Mouse (Mus musculus): Measurements from ENCODE around the gene Mrpl1. TPM values are rescaled to one million over a fixed set of nuclear protein-coding genes. Genes with fewer than 3 reads are reported as not detected.

The Mrpl1 gene
- total and polyA plus RNA-seq, 3 experiments = 31.3 to 77.6 (median 44.2) TPM

GRCm38 (mm10) chr5:96208543-96208942 is 750 bp upstream of the Mrpl1 start:
- in situ Hi-C loops (cut with MboI; ENCODE audit: low pct_ligation_motif_present, low pct_unique_long_range_greater_than_20kb, low sequenced_read_pairs) = loop anchor here (5.0 kb wide), 1 partner anchor 36 kb away; no protein-coding TSS in a partner anchor
- Histone ChIP-seq H3K4me1 (ENCODE audit: control insufficient read depth in 1 of 2, insufficient read depth in 2 of 2) (peaks cover 3 to 25% of the 10 kb centered on the region in 2 experiments; a peak in 3 of 4 replicates), H3K9ac (ENCODE audit: insufficient read depth, low read depth) (peak overlapping the region; percentile 69; the same call in 1 of the 2 replicates), H3K79me2 (replicated peaks; ENCODE audit: control insufficient read depth, extremely low read depth, insufficient read depth, poor library complexity, severe bottlenecking) (peaks cover 34% of the 10 kb centered on the region), H3K27ac (ENCODE audit: insufficient read depth, low read depth) (no peak overlapping the region), H3K27me3 (replicated peaks) (no peaks in the 10 kb centered on the region), H3K36me3 (replicated peaks in 1 of 2; ENCODE audit: control insufficient read depth in 1 of 2, insufficient read depth in 1 of 2, low read length in 1 of 2) (peaks cover 0 to 11% of the 10 kb centered on the region in 2 experiments), H3K9me3 (replicated peaks; ENCODE audit: low read length) (no peaks in the 10 kb centered on the region), H3K4me3 (replicated peaks in 1 of 3; ENCODE audit: low read depth in 2 of 3, low read length in 2 of 3, poor library complexity in 1 of 3) (peak overlapping the region in 1 of 3 experiments; percentile 32), H3K4me2 (ENCODE audit: insufficient read depth, low read depth, poor library complexity, severe bottlenecking) (peak overlapping the region; percentile 100)
- DNase-seq (ENCODE audit: extremely low read depth) = no peak
- dilution Hi-C loops (cut with MboI; ENCODE audit: extremely low pct_ligation_motif_present, extremely low pct_unique_long_range_greater_than_20kb, low sequenced_read_pairs) = no loop called here
- TF ChIP-seq HCFC1 (IDR thresholded peaks at IDR 0.05; ENCODE audit: low read depth, low read length) = no peak
- TF ChIP-seq PAX5 (IDR thresholded peaks at IDR 0.05; ENCODE audit: low read length) = no peak
- no peak for TF ChIP-seq NRF1 (IDR thresholded peaks at IDR 0.05; ENCODE audit: low read depth, low read length)
- TF ChIP-seq CTCF (conservative IDR thresholded peaks at IDR 0.05 in 1 of 2, IDR thresholded peaks at IDR 0.05 in 1 of 2; ENCODE audit: low read depth in 2 of 2, low read length in 2 of 2) = no peak
- no peak for TF ChIP-seq ZC3H11A (IDR thresholded peaks at IDR 0.05; ENCODE audit: low read depth, low read length)
- peak; percentile 87 for TF ChIP-seq ZNF384 (IDR thresholded peaks at IDR 0.05; ENCODE audit: low read depth, low read length)
- TF ChIP-seq SMC3 (IDR thresholded peaks at IDR 0.05; ENCODE audit: low read depth, low read length) = no peak
- no peak for TF ChIP-seq MYC (IDR thresholded peaks at IDR 0.05; ENCODE audit: low read depth, low read length)
- TF ChIP-seq MAZ (IDR thresholded peaks at IDR 0.05; ENCODE audit: low read depth, low read length) = no peak
- no peak for TF ChIP-seq KAT2A (IDR thresholded peaks at IDR 0.05; ENCODE audit: insufficient replicate concordance, low read length)
- no peak for TF ChIP-seq BHLHE40 (IDR thresholded peaks at IDR 0.05; ENCODE audit: low read depth, low read length)
- no peak for TF ChIP-seq USF1 (IDR thresholded peaks at IDR 0.05; ENCODE audit: low read depth, low read length)
- TF ChIP-seq POLR2A (IDR thresholded peaks at IDR 0.05; ENCODE audit: low read depth, low read length) = no peak
- peak; percentile 42; the same call in 1 of the 2 replicates for TF ChIP-seq MAFK (IDR thresholded peaks at IDR 0.05; ENCODE audit: insufficient replicate concordance, low read length)
- peak; percentile 45; the same call in 1 of the 2 replicates for TF ChIP-seq ELF1 (IDR thresholded peaks at IDR 0.05; ENCODE audit: low read depth, low read length)
- TF ChIP-seq MAX (IDR thresholded peaks at IDR 0.05; ENCODE audit: low read length) = no peak
- TF ChIP-seq UBTF (IDR thresholded peaks at IDR 0.05; ENCODE audit: low read depth, low read length) = no peak
- no peak for TF ChIP-seq ZKSCAN1 (IDR thresholded peaks at IDR 0.05; ENCODE audit: borderline replicate concordance, low read depth, low read length)
- TF ChIP-seq POLR2AphosphoS2 (IDR thresholded peaks at IDR 0.05; ENCODE audit: low read depth, low read length) = no peak
- no peak for TF ChIP-seq EP300 (IDR thresholded peaks at IDR 0.05; ENCODE audit: low read length)
- TF ChIP-seq GABPA (IDR thresholded peaks at IDR 0.05; ENCODE audit: insufficient replicate concordance, low read depth, low read length) = no peak
- no peak for TF ChIP-seq E2F4 (IDR thresholded peaks at IDR 0.05; ENCODE audit: insufficient replicate concordance, low read depth, low read length)
- 0 out of 2 replicates have a peak, but pooled peaks have one; percentile 1 for TF ChIP-seq TCF12 (IDR thresholded peaks at IDR 0.05; ENCODE audit: low read depth, low read length)
- no peak for TF ChIP-seq SIN3A (IDR thresholded peaks at IDR 0.05; ENCODE audit: low read length)
